Mouse (Mus musculus): ENCODE measurements around the gene Slc23a2.

- TF ChIP-seq CTCF (IDR thresholded peaks at IDR 0.05; ENCODE audit: low read depth) (no peak), EP300 (IDR thresholded peaks at IDR 0.05; ENCODE audit: low read depth) (no peak)
These were observed 31.5 kb upstream of the Slc23a2 start for GRCm38 (mm10) chr2:132176289-132176848.

All from liver, embryonic 14.5 days (tissue).